Mouse (Mus musculus) spleen, postnatal 14 days (tissue): ENCODE results near the gene Acaa1a.

Source experiments
- DNase-seq, 2 experiments: peaks; one replicate each; pipeline ENCODE4 v3.0.0; 2021 to 2022; ENCODE audit warnings: low spot score in 2 of 2

Acaa1a gene

DNA sequence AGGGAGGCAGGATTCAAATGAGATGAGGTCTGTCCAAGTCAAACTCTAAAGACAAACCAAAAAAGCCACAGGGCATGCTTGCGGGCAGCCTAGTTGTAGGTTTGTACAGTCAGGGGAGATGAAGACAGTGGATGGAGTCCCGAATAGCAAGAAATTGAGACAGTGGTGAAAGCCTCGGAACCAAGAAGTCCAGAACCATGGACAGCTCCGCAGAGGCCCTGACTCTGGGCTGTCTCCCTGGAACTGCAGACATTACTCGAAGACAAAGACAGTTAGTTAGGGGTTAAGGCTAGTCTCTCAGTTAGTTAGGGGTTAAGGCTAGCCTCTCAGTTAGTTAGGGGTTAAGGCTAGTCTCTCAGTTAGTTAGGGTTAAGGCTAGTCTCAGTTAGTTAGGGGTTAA lies 49.5 kb downstream of the Acaa1a start:
- no peak for DNase-seq

- no peak for DNase-seq
Observed at GRCm38 (mm10) chr9:119390214-119390613, 50.7 kb downstream of the Acaa1a start.

DNA sequence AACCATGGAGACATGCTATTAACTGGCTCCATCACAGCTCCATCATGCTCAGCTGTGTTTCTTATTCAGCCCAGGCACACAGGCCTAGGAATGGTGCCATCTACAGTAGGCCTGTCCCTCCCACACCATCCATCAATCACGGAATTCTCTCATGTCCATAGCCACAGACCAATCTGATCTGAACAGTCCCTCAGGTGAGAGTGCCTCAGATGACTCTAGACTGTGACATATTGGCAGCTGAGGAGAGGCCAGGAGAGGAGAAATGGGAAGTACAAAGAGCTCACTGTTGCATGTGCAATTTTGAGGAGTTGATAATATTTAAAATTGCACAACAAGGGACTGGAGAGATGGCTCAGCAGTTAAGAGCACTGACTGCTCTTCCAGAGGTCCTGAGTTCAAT lies 55.3 kb downstream of the Acaa1a start:
- DNase-seq, result no peak
